Mouse (Mus musculus) 416B (cell line): ENCODE data around the gene Mtg1.

Source experiments
- DNase-seq: peaks from one replicate; pipeline ENCODE4 v3.0.0; 2011; ENCODE audit warnings: low read depth

Mtg1 gene

GRCm38 (mm10) chr7:140137135-140138020 lies at the start of gene Mtg1:
Gene Mtg1 (plus strand): TSS chr7:140137564.
- DNase-seq: peak; percentile 96

GRCm38 (mm10) chr7:140090601-140091000 lies 46.8 kb upstream of the Mtg1 start:
- no peak for DNase-seq

- no peak for DNase-seq
These were observed 44.3 kb upstream of the Mtg1 start, which contains the start of gene Prap1 for GRCm38 (mm10) chr7:140092924-140093528. Gene Prap1 (plus strand): TSS chr7:140093395.

GRCm38 (mm10) chr7:140094954-140095353 lies 42.4 kb upstream of the Mtg1 start:
- DNase-seq: no peak

GRCm38 (mm10) chr7:140095556-140095955 lies 41.8 kb upstream of the Mtg1 start:
- no peak for DNase-seq

- DNase-seq: no peak
These were observed 41.3 kb upstream of the Mtg1 start for GRCm38 (mm10) chr7:140096055-140096454.

- DNase-seq: peak; percentile 70
These were observed 38.9 kb upstream of the Mtg1 start for GRCm38 (mm10) chr7:140098466-140098865.

GRCm38 (mm10) chr7:140101498-140101897 lies 35.9 kb upstream of the Mtg1 start:
- no peak for DNase-seq

- no peak for DNase-seq
These were observed 35.1 kb upstream of the Mtg1 start, which contains the start of gene Fuom for GRCm38 (mm10) chr7:140101993-140102860. Gene Fuom (minus strand): TSS chr7:140102441.

- no peak for DNase-seq
These were observed 33.4 kb upstream of the Mtg1 start for GRCm38 (mm10) chr7:140104009-140104408.

GRCm38 (mm10) chr7:140111943-140112342 lies 25.4 kb upstream of the Mtg1 start:
- no peak for DNase-seq

- DNase-seq: peak; percentile 87
These were observed 21.6 kb upstream of the Mtg1 start, which contains the start of gene Paox for GRCm38 (mm10) chr7:140115583-140116328. Gene Paox (plus strand): TSS chr7:140115799.

GRCm38 (mm10) chr7:140116329-140117054 lies 20.9 kb upstream of the Mtg1 start, which contains the start of gene Echs1:
Gene Echs1 (minus strand): TSS chr7:140116476.
- DNase-seq: peak; percentile 96

GRCm38 (mm10) chr7:140120484-140120883 lies 16.9 kb upstream of the Mtg1 start:
- no peak for DNase-seq

- peak; percentile 93 for DNase-seq
These were observed 15.9 kb upstream of the Mtg1 start for GRCm38 (mm10) chr7:140121338-140121910.

- DNase-seq: peak; percentile 48
These were observed 14.6 kb upstream of the Mtg1 start for GRCm38 (mm10) chr7:140122765-140123164.

GRCm38 (mm10) chr7:140124382-140124781 lies 13.0 kb upstream of the Mtg1 start:
- DNase-seq: no peak

- DNase-seq: peak; percentile 97
These were observed 11.9 kb upstream of the Mtg1 start for GRCm38 (mm10) chr7:140125278-140126021.

- DNase-seq: no peak
These were observed 11.4 kb upstream of the Mtg1 start for GRCm38 (mm10) chr7:140126022-140126350.

GRCm38 (mm10) chr7:140126934-140127333 lies 10.4 kb upstream of the Mtg1 start:
- no peak for DNase-seq
